Mouse (Mus musculus) activated CD4-positive, CD25-positive, alpha-beta regulatory T cell, adult 4 months (primary cell): ENCODE measurements at regions not wholly inside any gene's neighbourhood (a gene's known extent, or its start where the extent isn't known, plus 50 kb on each side); places are given as distances from the start of the nearest gene placed in this dataset.

ENCODE experiments used
- ATAC-seq: one replicate; pipeline ENCODE4 v1.8.0; 2017

GRCm38 (mm10) chr15:56425986-56426385 is 1051.4 kb downstream of the Slc22a22 start:
- no peak for ATAC-seq

GRCm38 (mm10) chr15:56420681-56421080 is 1056.7 kb downstream of the Slc22a22 start:
- no peak for ATAC-seq

- no peak for ATAC-seq
Measured at GRCm38 (mm10) chr15:56391982-56392381, 1085.4 kb downstream of the Slc22a22 start.

GRCm38 (mm10) chr15:56378511-56378910 is 1098.9 kb downstream of the Slc22a22 start:
- ATAC-seq, result no peak

GRCm38 (mm10) chr15:56350903-56351302 is 1126.5 kb downstream of the Slc22a22 start:
- no peak for ATAC-seq

- ATAC-seq, result no peak
Measured at GRCm38 (mm10) chr15:56346111-56346510, 1131.3 kb downstream of the Slc22a22 start.

- no peak for ATAC-seq
Measured at GRCm38 (mm10) chr15:56344973-56345372, 1132.5 kb downstream of the Slc22a22 start.

GRCm38 (mm10) chr15:56344304-56344932 is 1133.0 kb downstream of the Slc22a22 start:
- no peak for ATAC-seq

- no peak for ATAC-seq
Measured at GRCm38 (mm10) chr15:56337879-56338278, 1139.5 kb downstream of the Slc22a22 start.

GRCm38 (mm10) chr15:56336449-56336848 is 1141.0 kb downstream of the Slc22a22 start:
- no peak for ATAC-seq

GRCm38 (mm10) chr15:56335011-56335410 is 1142.4 kb downstream of the Slc22a22 start:
- no peak for ATAC-seq

- ATAC-seq, result no peak
Measured at GRCm38 (mm10) chr15:56320501-56320900, 1156.9 kb downstream of the Slc22a22 start.

- no peak for ATAC-seq
Measured at GRCm38 (mm10) chr15:56294910-56295438, 1182.5 kb downstream of the Slc22a22 start.

- no peak for ATAC-seq
Measured at GRCm38 (mm10) chr15:56278622-56279301, 1198.7 kb downstream of the Slc22a22 start.

GRCm38 (mm10) chr15:56278006-56278405 is 1199.4 kb downstream of the Slc22a22 start:
- ATAC-seq, result no peak

GRCm38 (mm10) chr15:56248731-56249130 is 1228.7 kb downstream of the Slc22a22 start:
- no peak for ATAC-seq

GRCm38 (mm10) chr15:56244004-56244735 is 1233.3 kb downstream of the Slc22a22 start:
- no peak for ATAC-seq

- no peak for ATAC-seq
Measured at GRCm38 (mm10) chr15:56202552-56202951, 1274.9 kb downstream of the Slc22a22 start.

- ATAC-seq, result no peak
Measured at GRCm38 (mm10) chr15:56199336-56199735, 1278.1 kb downstream of the Slc22a22 start.

GRCm38 (mm10) chr15:56197425-56198201 is 1279.8 kb downstream of the Slc22a22 start:
- ATAC-seq, result no peak

GRCm38 (mm10) chr15:56166236-56166635 is 1311.2 kb downstream of the Slc22a22 start:
- ATAC-seq, result no peak

- no peak for ATAC-seq
Measured at GRCm38 (mm10) chr15:56158726-56159125, 1318.7 kb downstream of the Slc22a22 start.

- ATAC-seq, result no peak
Measured at GRCm38 (mm10) chr15:56139451-56139850, 1338.0 kb downstream of the Slc22a22 start.
